Mouse (Mus musculus): ENCODE measurements around the gene Steap3.

Steap3 gene

DNA sequence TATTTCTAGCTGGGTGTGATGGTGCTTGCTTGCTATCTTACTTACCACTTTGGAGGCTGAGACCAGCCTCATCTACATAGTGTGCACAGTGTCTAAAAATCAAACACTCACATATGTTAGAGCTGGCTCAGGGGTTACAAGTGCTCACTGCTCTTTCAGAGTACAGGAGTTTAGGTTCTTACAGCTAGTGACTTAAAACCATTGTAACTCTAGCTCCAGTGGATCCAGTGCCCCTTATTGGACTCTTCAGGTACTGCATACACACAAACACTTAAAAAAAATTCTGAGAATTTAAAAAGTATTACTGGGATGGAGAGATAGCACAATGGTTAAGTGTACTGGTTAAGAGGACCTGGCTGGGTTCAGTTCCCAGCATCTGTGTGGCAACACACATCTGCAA, 125.5 kb downstream of the Steap3 start:
- DNase-seq (ENCODE audit: low read depth, low spot score): no peak

- no peak for DNase-seq (ENCODE audit: low read depth, low spot score)
These were observed 126.8 kb downstream of the Steap3 start for GRCm38 (mm10) chr1:120145527-120146216.

DNA sequence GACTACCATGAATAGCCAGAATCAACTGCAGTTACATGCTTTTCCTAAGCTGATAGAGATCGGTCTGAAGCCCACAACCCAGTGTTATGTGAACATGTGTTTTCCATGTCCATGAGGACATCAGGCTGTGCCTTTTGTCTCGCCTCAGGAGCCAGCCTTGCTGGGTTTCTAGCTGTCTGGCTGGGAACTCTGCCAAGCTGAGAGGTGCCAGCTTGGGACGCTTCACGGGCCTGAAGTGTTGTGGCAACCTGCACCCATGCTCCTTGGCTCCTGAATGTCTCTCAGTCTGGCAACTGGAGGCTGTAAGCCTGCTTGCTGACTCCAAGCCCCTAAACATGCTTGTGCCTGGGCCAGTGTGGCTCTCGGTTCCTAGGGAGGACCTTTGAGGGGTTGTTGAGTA, 130.0 kb downstream of the Steap3 start:
- DNase-seq (ENCODE audit: low read depth, low spot score): no peak

Measured in telencephalon, adult 2 months (tissue).